Mouse (Mus musculus) MEL (cell line): ENCODE results near the gene Gucd1. TPM values are rescaled to one million over a fixed set of nuclear protein-coding genes. Genes with fewer than 3 reads are reported as not detected.

Source experiments
- DNase-seq: peaks from one replicate; pipeline ENCODE4 v3.0.0; 2011; ENCODE audit warnings: low read depth, low spot score
- H3K27ac ChIP-seq: 2 replicates; pipeline ENCODE4 v1.5.1; 2012; ENCODE audit warnings: low read depth, mild to moderate bottlenecking, control low read depth, low read length, moderate library complexity; ENCODE audit not compliant: control insufficient read depth
- H3K27me3 ChIP-seq, 2 experiments: fragments of 150-350 bp in 1 of 2; sonication (generic) in 1 of 2; 2 replicates each; pipeline ENCODE4 v1.6.1; 2012; ENCODE audit warnings: low read length in 2 of 2, mild to moderate bottlenecking in 2 of 2, improper control_type of control experiment in 1 of 2, moderate library complexity in 1 of 2; ENCODE audit not compliant: insufficient read depth in 2 of 2, control insufficient read depth in 1 of 2
- H3K36me3 ChIP-seq, 2 experiments: 2 replicates each; pipeline ENCODE4 v1.6.1; 2012 to 2014; ENCODE audit warnings: low read length in 2 of 2, improper control_type of control experiment in 1 of 2, inconsistent platforms in 1 of 2, mild to moderate bottlenecking in 1 of 2; ENCODE audit not compliant: insufficient read depth in 2 of 2, control insufficient read depth in 1 of 2
- H3K4me1 ChIP-seq, 2 experiments: fragments of 150-350 bp in 1 of 2; sonication (generic) in 1 of 2; 2 replicates each; pipeline ENCODE4 v1.6.1; 2012; ENCODE audit warnings: low read length in 2 of 2, improper control_type of control experiment in 1 of 2, mild to moderate bottlenecking in 1 of 2; ENCODE audit not compliant: insufficient read depth in 2 of 2, control insufficient read depth in 1 of 2
- H3K4me3 ChIP-seq, 2 experiments: fragments of 150-350 bp in 1 of 2; sonication (generic) in 1 of 2; 2 replicates each; pipeline ENCODE4 v1.5.1; 2012; ENCODE audit warnings: low read depth in 2 of 2, low read length in 2 of 2, mild to moderate bottlenecking in 2 of 2, moderate library complexity in 2 of 2, control low read depth in 1 of 2, improper control_type of control experiment in 1 of 2; ENCODE audit not compliant: control insufficient read depth in 1 of 2, insufficient read depth in 1 of 2
- H3K79me2 ChIP-seq: 2 replicates; pipeline ENCODE4 v1.6.1; 2012; ENCODE audit warnings: mild to moderate bottlenecking, low read length, moderate library complexity; ENCODE audit not compliant: control insufficient read depth, poor library complexity, insufficient read depth
- H3K9ac ChIP-seq: 2 replicates; pipeline ENCODE4 v1.6.1; 2012; ENCODE audit warnings: low read depth, mild to moderate bottlenecking, control low read depth, low read length, moderate library complexity; ENCODE audit not compliant: control insufficient read depth, poor library complexity, severe bottlenecking
- H3K9me3 ChIP-seq: fragments of 150-350 bp; sonication (generic); replicated peaks from 2 replicates; pipeline ENCODE4 v1.6.1; 2012; ENCODE audit warnings: mild to moderate bottlenecking, low read length, improper control_type of control experiment, moderate library complexity; ENCODE audit not compliant: insufficient read depth
- BHLHE40 ChIP-seq: IDR thresholded peaks from 2 replicates; pipeline ENCODE4 v1.6.1; 2012; ENCODE audit warnings: low read depth, mild to moderate bottlenecking, inconsistent platforms, low read length, improper control_type of control experiment, borderline replicate concordance
- CHD1 ChIP-seq: IDR thresholded peaks from 2 replicates; pipeline ENCODE4 v1.6.1; 2012; ENCODE audit warnings: low read depth, mild to moderate bottlenecking, inconsistent platforms, low read length, improper control_type of control experiment
- CHD2 ChIP-seq: IDR thresholded peaks from 2 replicates; pipeline ENCODE4 v1.6.1; 2011; ENCODE audit warnings: low read length, improper control_type of control experiment
- CTCF ChIP-seq, 3 experiments: IDR thresholded peaks in 2 of 3; conservative IDR thresholded peaks in 1 of 3; 2 replicates each; pipeline ENCODE4 v1.5.1; 2011 to 2012; ENCODE audit warnings: low read length in 3 of 3, low read depth in 2 of 3, mild to moderate bottlenecking in 2 of 3, improper control_type of control experiment in 1 of 3, inconsistent platforms in 1 of 3, mixed read lengths in 1 of 3, moderate library complexity in 1 of 3; ENCODE audit not compliant: control insufficient read depth in 1 of 3, insufficient read depth in 1 of 3, poor library complexity in 1 of 3, severe bottlenecking in 1 of 3
- E2F4 ChIP-seq: IDR thresholded peaks from 2 replicates; pipeline ENCODE4 v1.6.1; 2011; ENCODE audit warnings: low read depth, low read length, improper control_type of control experiment, borderline replicate concordance
- ELF1 ChIP-seq: IDR thresholded peaks from 2 replicates; pipeline ENCODE4 v1.6.1; 2014; ENCODE audit warnings: low read depth, mild to moderate bottlenecking, inconsistent platforms, low read length, improper control_type of control experiment, moderate library complexity
- EP300 ChIP-seq, 2 experiments: IDR thresholded peaks; 2 replicates each; pipeline ENCODE4 v1.6.1; 2011; ENCODE audit warnings: improper control_type of control experiment in 2 of 2, low read length in 2 of 2, low read depth in 1 of 2, mild to moderate bottlenecking in 1 of 2
- ETS1 ChIP-seq: IDR thresholded peaks from 2 replicates; pipeline ENCODE4 v1.6.1; 2012; ENCODE audit warnings: low read depth, mild to moderate bottlenecking, inconsistent platforms, low read length, improper control_type of control experiment, moderate library complexity
- GABPA ChIP-seq: IDR thresholded peaks from 2 replicates; pipeline ENCODE4 v1.6.1; 2012; ENCODE audit warnings: low read depth, mild to moderate bottlenecking, inconsistent platforms, low read length, improper control_type of control experiment, moderate library complexity
- GATA1 ChIP-seq: IDR thresholded peaks from 2 replicates; pipeline ENCODE4 v1.6.1; 2011; ENCODE audit warnings: low read depth, low read length, improper control_type of control experiment
- HCFC1 ChIP-seq: IDR thresholded peaks from 2 replicates; pipeline ENCODE4 v1.6.1; 2012; ENCODE audit warnings: low read depth, mild to moderate bottlenecking, inconsistent platforms, low read length, improper control_type of control experiment, moderate library complexity
- JUND ChIP-seq: IDR thresholded peaks from 2 replicates; pipeline ENCODE4 v1.6.1; 2011; ENCODE audit warnings: low read depth, mild to moderate bottlenecking, improper control_type of control experiment, low read length
- KAT2A ChIP-seq: conservative IDR thresholded peaks from 2 replicates; pipeline ENCODE4 v1.6.1; 2012; ENCODE audit warnings: low read depth, low read length, improper control_type of control experiment, inconsistent platforms
- MAFK ChIP-seq: IDR thresholded peaks from 2 replicates; pipeline ENCODE4 v1.6.1; 2011; ENCODE audit warnings: low read depth, mild to moderate bottlenecking, low read length, improper control_type of control experiment, borderline replicate concordance
- MAX ChIP-seq: IDR thresholded peaks from 2 replicates; pipeline ENCODE4 v1.6.1; 2011; ENCODE audit warnings: low read length, improper control_type of control experiment
- MAZ ChIP-seq: IDR thresholded peaks from 2 replicates; pipeline ENCODE4 v1.6.1; 2012; ENCODE audit warnings: low read depth, mild to moderate bottlenecking, inconsistent platforms, low read length, improper control_type of control experiment
- MXI1 ChIP-seq: IDR thresholded peaks from 2 replicates; pipeline ENCODE4 v1.6.1; 2011; ENCODE audit warnings: mild to moderate bottlenecking, low read depth, low read length, improper control_type of control experiment
- MYB ChIP-seq: IDR thresholded peaks from 2 replicates; pipeline ENCODE4 v1.6.1; 2011; ENCODE audit warnings: mild to moderate bottlenecking, low read depth, low read length, improper control_type of control experiment
- NELFE ChIP-seq: IDR thresholded peaks from 2 replicates; pipeline ENCODE4 v1.6.1; 2011; ENCODE audit warnings: low read depth, low read length, improper control_type of control experiment
- NRF1 ChIP-seq: IDR thresholded peaks from 2 replicates; pipeline ENCODE4 v1.6.1; 2014; ENCODE audit warnings: low read depth, mild to moderate bottlenecking, inconsistent platforms, low read length, improper control_type of control experiment, moderate library complexity; ENCODE audit not compliant: poor library complexity, insufficient read depth, severe bottlenecking
- POLR2A ChIP-seq, 2 experiments: IDR thresholded peaks; 2 replicates each; pipeline ENCODE4 v1.6.1; 2011 to 2012; ENCODE audit warnings: low read length in 2 of 2, mild to moderate bottlenecking in 2 of 2, control low read depth in 1 of 2, improper control_type of control experiment in 1 of 2, low read depth in 1 of 2, moderate library complexity in 1 of 2; ENCODE audit not compliant: control insufficient read depth in 1 of 2, insufficient read depth in 1 of 2, poor library complexity in 1 of 2
- POLR2AphosphoS5 ChIP-seq: IDR thresholded peaks from 2 replicates; pipeline ENCODE4 v1.6.1; 2012; ENCODE audit warnings: low read depth, borderline replicate concordance, mild to moderate bottlenecking, inconsistent platforms, low read length, moderate library complexity, mixed read lengths
- RAD21 ChIP-seq: IDR thresholded peaks from 2 replicates; pipeline ENCODE4 v1.6.1; 2011; ENCODE audit warnings: mild to moderate bottlenecking, low read depth, low read length, improper control_type of control experiment
- SIN3A ChIP-seq: IDR thresholded peaks from 2 replicates; pipeline ENCODE4 v1.6.1; 2012; ENCODE audit warnings: low read length, improper control_type of control experiment, inconsistent platforms
- SMC3 ChIP-seq: IDR thresholded peaks from 2 replicates; pipeline ENCODE4 v1.6.1; 2011; ENCODE audit warnings: low read depth, low read length, improper control_type of control experiment
- TAL1 ChIP-seq: IDR thresholded peaks from 2 replicates; pipeline ENCODE4 v1.6.1; 2012; ENCODE audit warnings: mild to moderate bottlenecking, inconsistent platforms, low read length, moderate library complexity, mixed read lengths
- TBP ChIP-seq: IDR thresholded peaks from 2 replicates; pipeline ENCODE4 v1.8.0; 2011; ENCODE audit warnings: low read depth, low read length, improper control_type of control experiment
- TCF12 ChIP-seq: IDR thresholded peaks from 2 replicates; pipeline ENCODE4 v1.6.1; 2014; ENCODE audit warnings: low read depth, mild to moderate bottlenecking, inconsistent platforms, low read length, improper control_type of control experiment, moderate library complexity
- UBTF ChIP-seq: IDR thresholded peaks from 2 replicates; pipeline ENCODE4 v1.6.1; 2012; ENCODE audit warnings: low read depth, mild to moderate bottlenecking, inconsistent platforms, low read length, improper control_type of control experiment, moderate library complexity, borderline replicate concordance; ENCODE audit not compliant: insufficient read depth
- USF1 ChIP-seq: IDR thresholded peaks from 2 replicates; pipeline ENCODE4 v1.6.1; 2014; ENCODE audit warnings: low read depth, mild to moderate bottlenecking, inconsistent platforms, low read length, improper control_type of control experiment, moderate library complexity
- USF2 ChIP-seq, 2 experiments: IDR thresholded peaks; 2 replicates each; pipeline ENCODE4 v1.6.1; 2011 to 2012; ENCODE audit warnings: improper control_type of control experiment in 2 of 2, low read length in 2 of 2, borderline replicate concordance in 1 of 2, inconsistent platforms in 1 of 2, low read depth in 1 of 2, mild to moderate bottlenecking in 1 of 2; ENCODE audit not compliant: insufficient read depth in 1 of 2
- ZKSCAN1 ChIP-seq: IDR thresholded peaks from 2 replicates; pipeline ENCODE4 v1.6.1; 2012; ENCODE audit warnings: low read depth, mild to moderate bottlenecking, inconsistent platforms, low read length, improper control_type of control experiment, moderate library complexity
- ZNF384 ChIP-seq: IDR thresholded peaks from 2 replicates; pipeline ENCODE4 v1.6.1; 2012; ENCODE audit warnings: low read depth, mild to moderate bottlenecking, inconsistent platforms, low read length, improper control_type of control experiment
- polyA plus RNA-seq, 2 experiments: library from polyadenylated mRNA; stranded (reverse) in 1 of 2; unstranded in 1 of 2; fragments of >175 nt in 1 of 2; fragments of >200 nt in 1 of 2; gene quantifications; 2 replicates each; pipeline versions ENCODE4 v1.2.1 to v1.2.4; 2012; ENCODE audit warnings: low replicate concordance in 2 of 2, low read depth in 1 of 2; ENCODE audit not compliant: insufficient read length in 2 of 2, insufficient read depth in 1 of 2, missing spikeins in 1 of 2
- total RNA-seq: library from RNA; depleted of rRNA; stranded (reverse); fragments of 300-350 nt; gene quantifications from 2 replicates; pipeline ENCODE4 v1.2.3, GENCODE M21; 2012

The Gucd1 gene
- total and polyA plus RNA-seq, 3 experiments = 18.7 to 30.7 TPM; not detected in 1

GRCm38 (mm10) chr10:75396966-75397365 lies 120.8 kb downstream of the Gucd1 start:
- peak overlapping the region; percentile 33 to 52 for H3K4me3 ChIP-seq
- peaks cover 0 to 11% of the 10 kb centered on the region in 2 experiments; a peak in 3 of 4 replicates for H3K4me1 ChIP-seq
- DNase-seq = peak; percentile 77
- no peaks in the 10 kb centered on the region for H3K9me3 ChIP-seq
- peaks cover 0 to 5% of the 10 kb centered on the region in 2 experiments; a peak in 2 of 4 replicates for H3K36me3 ChIP-seq
- TF ChIP-seq POLR2A (IDR thresholded peaks at IDR 0.05; ENCODE audit: control insufficient read depth in 1 of 2, insufficient read depth in 1 of 2, low read depth in 1 of 2, low read length in 2 of 2, poor library complexity in 1 of 2) (no peak), GABPA (no peak), UBTF (no peak), BHLHE40 (no peak), USF1 (no peak), MYB (no peak), USF2 (IDR thresholded peaks at IDR 0.05; ENCODE audit: borderline replicate concordance in 1 of 2, insufficient read depth in 1 of 2, low read depth in 1 of 2, low read length in 2 of 2) (no peak), CTCF (IDR thresholded peaks at IDR 0.05 in 2 of 3, conservative IDR thresholded peaks at IDR 0.05 in 1 of 3; ENCODE audit: control insufficient read depth in 1 of 3, insufficient read depth in 1 of 3, low read depth in 2 of 3, low read length in 3 of 3, poor library complexity in 1 of 3, severe bottlenecking in 1 of 3) (no peak), RAD21 (no peak), ETS1 (0 out of 2 replicates have a peak, but pooled peaks have one; percentile 48), POLR2AphosphoS5 (no peak), SMC3 (no peak), NRF1 (no peak), KAT2A (no peak), MXI1 (peak; percentile 45; the same call in 1 of the 2 replicates), NELFE (no peak), ELF1 (no peak), CHD1 (no peak), TAL1 (peak; percentile 48; the same call in 1 of the 2 replicates), CHD2 (no peak), ZKSCAN1 (no peak), HCFC1 (no peak), E2F4 (no peak), TCF12 (peak; percentile 72), JUND (no peak), ZNF384 (no peak), MAZ (no peak), SIN3A (no peak), MAX (no peak), MAFK (no peak), EP300 (IDR thresholded peaks at IDR 0.05; ENCODE audit: low read depth in 1 of 2, low read length in 2 of 2) (peak; percentile 43; a peak in 2 of 4 replicates), GATA1 (peak; percentile 18; the same call in 1 of the 2 replicates), TBP (no peak)
- H3K27me3 ChIP-seq = peaks cover 0 to 4% of the 10 kb centered on the region in 2 experiments; a peak in 2 of 4 replicates
- no peak overlapping the region for H3K27ac ChIP-seq
- H3K79me2 ChIP-seq = no peaks in the 10 kb centered on the region
- H3K9ac ChIP-seq = peak overlapping the region; percentile 44
